Mouse (Mus musculus): Measurements from ENCODE around the gene Il4i1. TPM values are rescaled to one million over a fixed set of nuclear protein-coding genes. Genes with fewer than 3 reads are reported as not detected.

Gene Il4i1
- polyA plus RNA-seq, 1 experiment from 2014 or later = 2.0 TPM

MicroRNA genes within 50 kb of the gene (microRNA counts, 519-probe panel; counts per million panel counts)
- microRNA mmu-miR-707 = not detected

Small RNA genes within 50 kb of the gene (microRNA-seq; reads per million reads assigned to microRNA genes)
- gene Mir707 = not detected

Other genes with a start within 250 kb of the Il4i1 start
- gene Napsa, start 244.0 kb upstream of the Il4i1 start, polyA plus RNA-seq (2015; fragmentation: Nextera tagmentation; extraction: Ambion mirVana) = 1.2 and 1.6 TPM in 2 replicates
- gene Kcnc3, start 225.7 kb upstream of the Il4i1 start, polyA plus RNA-seq (2015; fragmentation: Nextera tagmentation; extraction: Ambion mirVana) = 4.7 and 5.2 TPM in 2 replicates
- 1.9 and 2.6 TPM in 2 replicates for gene Myh14, start 145.5 kb upstream of the Il4i1 start, polyA plus RNA-seq (2015; fragmentation: Nextera tagmentation; extraction: Ambion mirVana)
- not detected in 2 replicates for gene Izumo2, start 107.6 kb upstream of the Il4i1 start, polyA plus RNA-seq (2015; fragmentation: Nextera tagmentation; extraction: Ambion mirVana)
- 25.1 and 30.5 TPM in 2 replicates for gene Vrk3, start 68.0 kb upstream of the Il4i1 start, polyA plus RNA-seq (2015; fragmentation: Nextera tagmentation; extraction: Ambion mirVana)
- 1.2 and 1.3 TPM in 2 replicates for gene Zfp473, start 65.3 kb upstream of the Il4i1 start, polyA plus RNA-seq (2015; fragmentation: Nextera tagmentation; extraction: Ambion mirVana)
- 51.0 and 53.0 TPM in 2 replicates for gene Nup62, start 299 bp upstream of the Il4i1 start, polyA plus RNA-seq (2015; fragmentation: Nextera tagmentation; extraction: Ambion mirVana)
- 4.1 and 4.8 TPM in 2 replicates for gene Atf5, start 271 bp downstream of the Il4i1 start, polyA plus RNA-seq (2015; fragmentation: Nextera tagmentation; extraction: Ambion mirVana)
- gene Akt1s1, start 32.6 kb downstream of the Il4i1 start, polyA plus RNA-seq (2015; fragmentation: Nextera tagmentation; extraction: Ambion mirVana) = 89.7 and 99.0 TPM in 2 replicates
- 94.0 and 101 TPM in 2 replicates for gene Tbc1d17, start 32.7 kb downstream of the Il4i1 start, polyA plus RNA-seq (2015; fragmentation: Nextera tagmentation; extraction: Ambion mirVana)
- gene Pnkp, start 40.8 kb downstream of the Il4i1 start, polyA plus RNA-seq (2015; fragmentation: Nextera tagmentation; extraction: Ambion mirVana) = 30.2 and 31.6 TPM in 2 replicates
- gene Ptov1, start 53.4 kb downstream of the Il4i1 start, polyA plus RNA-seq (2015; fragmentation: Nextera tagmentation; extraction: Ambion mirVana) = 471 and 515 TPM in 2 replicates
- 134 and 138 TPM in 2 replicates for gene Med25, start 76.3 kb downstream of the Il4i1 start, polyA plus RNA-seq (2015; fragmentation: Nextera tagmentation; extraction: Ambion mirVana)
- 14.9 and 17.9 TPM in 2 replicates for gene Fuz, start 79.7 kb downstream of the Il4i1 start, polyA plus RNA-seq (2015; fragmentation: Nextera tagmentation; extraction: Ambion mirVana)
- gene Ap2a1, start 113.1 kb downstream of the Il4i1 start, polyA plus RNA-seq (2015; fragmentation: Nextera tagmentation; extraction: Ambion mirVana) = 115 and 116 TPM in 2 replicates
- 0.22 TPM in 1 of 2 replicates, not detected in the other for gene Tsks, start 126.8 kb downstream of the Il4i1 start, polyA plus RNA-seq (2015; fragmentation: Nextera tagmentation; extraction: Ambion mirVana)
- 47.3 and 54.9 TPM in 2 replicates for gene Cpt1c, start 158.5 kb downstream of the Il4i1 start, polyA plus RNA-seq (2015; fragmentation: Nextera tagmentation; extraction: Ambion mirVana)
- gene Prmt1, start 170.2 kb downstream of the Il4i1 start, polyA plus RNA-seq (2015; fragmentation: Nextera tagmentation; extraction: Ambion mirVana) = 612 and 623 TPM in 2 replicates
- gene Irf3, start 181.3 kb downstream of the Il4i1 start, polyA plus RNA-seq (2015; fragmentation: Nextera tagmentation; extraction: Ambion mirVana) = 60.3 and 67.3 TPM in 2 replicates
- gene Bcl2l12, start 182.3 kb downstream of the Il4i1 start, polyA plus RNA-seq (2015; fragmentation: Nextera tagmentation; extraction: Ambion mirVana) = 17.3 and 17.4 TPM in 2 replicates
- 46.2 and 47.2 TPM in 2 replicates for gene Scaf1, start 200.0 kb downstream of the Il4i1 start, polyA plus RNA-seq (2015; fragmentation: Nextera tagmentation; extraction: Ambion mirVana)
- gene Rras, start 201.6 kb downstream of the Il4i1 start, polyA plus RNA-seq (2015; fragmentation: Nextera tagmentation; extraction: Ambion mirVana) = 15.0 and 16.5 TPM in 2 replicates
- gene Prr12, start 236.5 kb downstream of the Il4i1 start, polyA plus RNA-seq (2015; fragmentation: Nextera tagmentation; extraction: Ambion mirVana) = 12.3 and 15.1 TPM in 2 replicates
- gene Nosip, start 246.0 kb downstream of the Il4i1 start, polyA plus RNA-seq (2015; fragmentation: Nextera tagmentation; extraction: Ambion mirVana) = 58.9 and 65.6 TPM in 2 replicates
- 16.8 and 17.2 TPM in 2 replicates for gene Prrg2, start 246.3 kb downstream of the Il4i1 start, polyA plus RNA-seq (2015; fragmentation: Nextera tagmentation; extraction: Ambion mirVana)